Mouse (Mus musculus) spleen, postnatal 36 days (tissue): Measurements from ENCODE around the gene Arid1b.

ENCODE experiments used
- DNase-seq, 2 experiments: peaks; one replicate each; pipeline ENCODE4 v3.0.0; 2022; ENCODE audit warnings: low spot score in 2 of 2, mixed read lengths in 1 of 2

The Arid1b gene

GRCm38 (mm10) chr17:5189551-5190351 is 195.6 kb downstream of the Arid1b start:
- DNase-seq: peak; percentile 91

GRCm38 (mm10) chr17:5190367-5190766 is 196.2 kb downstream of the Arid1b start:
- DNase-seq: peak; percentile 45 to 58

DNA sequence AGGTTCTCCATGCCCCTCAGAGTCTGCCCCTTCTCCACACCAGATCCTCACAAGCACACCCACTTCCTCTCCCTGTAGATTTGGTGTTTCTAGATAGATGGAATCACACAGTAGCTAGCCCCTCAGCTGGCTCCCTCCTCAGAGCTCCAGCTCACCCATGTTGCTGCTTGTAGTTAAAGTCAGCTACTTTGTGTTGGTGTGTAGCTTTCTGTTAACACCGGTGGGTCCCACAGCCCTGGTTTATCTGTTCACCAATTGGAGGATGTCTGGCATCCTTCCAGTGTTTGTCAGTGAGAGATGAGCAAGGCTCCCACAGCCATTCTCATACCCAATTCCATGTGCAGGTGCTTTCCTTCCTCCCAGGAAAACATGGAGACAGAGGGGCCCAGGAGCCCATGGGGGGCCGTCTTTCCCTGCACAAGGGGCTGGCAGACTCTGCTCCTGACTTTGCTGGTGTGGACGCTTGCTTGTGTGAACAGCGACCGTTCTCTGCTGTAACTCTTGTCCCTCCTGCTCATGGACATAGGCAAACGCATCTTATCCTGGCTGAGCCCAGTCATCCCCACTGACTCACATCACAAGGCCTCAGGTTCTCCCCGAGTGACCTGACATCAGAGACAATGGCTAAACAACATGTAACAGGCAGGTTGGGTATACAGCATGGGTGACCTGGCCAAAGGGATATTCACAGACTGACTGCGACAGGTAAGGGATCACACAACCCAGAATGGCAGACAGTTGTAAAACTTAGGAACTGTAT is 200.2 kb downstream of the Arid1b start:
- DNase-seq: no peak

DNA sequence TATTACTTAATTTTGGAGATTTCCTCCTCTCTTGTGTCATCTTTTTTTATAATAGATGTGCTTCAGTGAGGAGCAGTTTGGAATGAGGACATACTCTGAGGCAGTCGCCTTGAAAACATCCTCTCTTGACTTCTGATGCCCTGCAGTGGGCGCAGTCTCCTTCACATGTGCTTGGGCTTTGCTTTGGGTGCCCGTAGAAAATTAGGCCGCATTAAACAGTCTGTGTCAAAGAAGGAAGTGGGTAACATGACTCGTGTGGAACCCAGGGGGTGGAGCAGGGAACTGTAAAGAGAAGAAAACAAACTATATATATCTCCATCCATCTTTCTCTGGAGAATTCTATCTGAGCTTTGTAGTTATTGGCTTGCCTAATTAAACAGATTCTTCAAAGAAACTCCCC is 201.3 kb downstream of the Arid1b start:
- peak; percentile 82 to 88 for DNase-seq

DNA sequence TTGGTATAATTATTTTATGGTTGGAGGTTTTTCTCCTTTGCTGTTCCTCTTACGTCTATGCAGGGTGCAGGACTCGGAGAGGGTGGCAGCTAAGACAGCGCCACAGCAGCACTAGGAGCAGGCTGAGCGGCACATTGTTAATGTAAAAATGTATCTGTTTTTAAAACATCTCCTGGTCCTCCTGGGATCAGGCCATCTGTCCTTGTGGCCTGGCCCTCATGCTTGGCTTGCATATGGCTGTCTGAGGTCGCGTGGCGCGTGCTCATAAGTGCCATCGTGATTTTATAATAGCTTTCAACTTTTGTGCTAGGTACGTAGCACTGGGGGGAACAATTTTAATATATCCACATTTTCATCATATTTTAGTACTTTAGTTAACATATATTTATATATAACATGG is 201.9 kb downstream of the Arid1b start:
- no peak for DNase-seq

GRCm38 (mm10) chr17:5196508-5196907 is 202.4 kb downstream of the Arid1b start:
- DNase-seq: no peak

- no peak for DNase-seq
Observed at GRCm38 (mm10) chr17:5197083-5197482, 203.0 kb downstream of the Arid1b start.

- DNase-seq: no peak
Observed at GRCm38 (mm10) chr17:5197765-5198164, 203.6 kb downstream of the Arid1b start.

DNA sequence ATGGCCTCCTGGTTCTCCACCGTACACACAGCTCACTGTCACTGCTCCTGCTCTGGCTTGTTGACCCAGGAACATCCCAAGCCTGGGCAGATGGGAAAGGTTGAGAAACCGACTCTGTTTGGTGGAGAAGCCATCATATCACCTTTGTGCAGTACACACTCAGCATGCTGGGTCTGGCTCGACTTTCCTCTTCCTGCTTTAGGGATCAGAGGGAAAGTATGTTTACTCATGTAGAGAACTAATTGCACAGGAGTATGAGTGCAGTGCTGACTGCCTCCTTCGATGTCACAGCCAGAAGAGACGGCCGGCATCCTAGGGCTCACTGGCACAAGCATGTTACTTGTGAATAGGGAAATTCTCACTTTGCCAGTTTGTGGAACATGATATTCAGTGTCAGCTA is 204.1 kb downstream of the Arid1b start:
- no peak for DNase-seq

GRCm38 (mm10) chr17:5198811-5199210 is 204.7 kb downstream of the Arid1b start:
- no peak for DNase-seq

- no peak for DNase-seq
Observed at GRCm38 (mm10) chr17:5200638-5201037, 206.5 kb downstream of the Arid1b start.

DNA sequence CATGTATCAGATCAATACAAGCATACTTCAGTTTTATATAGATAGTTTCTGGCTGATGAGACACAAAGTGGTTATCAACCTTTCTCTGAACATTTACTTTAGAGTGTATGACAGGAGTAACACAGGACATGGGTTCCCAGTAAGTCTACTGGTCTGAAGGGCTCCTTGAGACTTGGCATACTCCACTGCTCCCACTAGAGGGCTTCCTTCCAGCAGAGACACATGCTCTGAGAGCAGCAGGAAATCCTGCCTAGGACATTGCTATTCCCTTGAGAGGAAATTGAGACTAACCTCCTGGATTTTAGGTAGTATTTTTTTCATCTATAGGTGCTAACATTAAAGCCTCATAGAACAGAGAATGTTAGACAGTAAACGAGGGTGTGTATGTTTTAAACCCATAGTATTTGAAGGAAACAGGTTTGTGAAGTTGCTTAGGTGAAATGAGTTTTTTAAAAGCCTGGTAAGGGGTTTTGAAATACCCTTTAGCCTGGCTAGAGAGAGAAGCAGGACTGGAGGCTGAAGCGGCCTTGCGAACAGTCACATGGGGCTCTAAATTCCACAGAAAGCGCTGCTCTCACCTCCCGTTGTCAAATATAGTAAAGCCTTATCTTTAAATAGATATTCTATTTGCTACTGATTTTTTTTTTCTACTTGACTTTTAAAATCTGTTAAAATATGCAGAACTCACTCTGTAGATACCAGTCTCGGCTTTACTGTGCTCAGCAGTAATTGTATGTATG is 207.9 kb downstream of the Arid1b start:
- peak; percentile 47 to 54 for DNase-seq

DNA sequence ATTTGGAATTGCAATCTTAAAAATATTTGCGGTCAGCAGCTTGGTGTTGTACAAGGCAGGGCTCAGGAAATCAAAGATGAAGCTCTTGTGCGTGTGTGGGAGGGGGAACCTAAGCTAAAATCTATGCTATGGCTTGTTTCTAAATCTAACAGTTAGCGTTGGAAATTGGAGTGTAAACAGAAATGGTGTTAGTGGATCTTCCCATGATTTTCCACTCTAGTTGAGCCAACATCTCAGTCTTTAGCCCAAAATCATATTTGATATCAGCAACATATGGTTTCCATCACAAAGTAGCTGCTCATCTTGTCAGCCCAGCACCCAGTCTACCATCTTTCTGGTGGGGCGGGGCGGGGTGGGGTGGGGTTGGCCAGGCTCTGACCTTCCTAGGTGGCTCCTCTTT is 208.6 kb downstream of the Arid1b start:
- no peak for DNase-seq

- no peak for DNase-seq
Observed at GRCm38 (mm10) chr17:5203346-5204102, 209.4 kb downstream of the Arid1b start.

GRCm38 (mm10) chr17:5204103-5204665 is 210.1 kb downstream of the Arid1b start:
- no peak for DNase-seq

- DNase-seq: no peak
Observed at GRCm38 (mm10) chr17:5205163-5205581, 211.0 kb downstream of the Arid1b start.

- no peak for DNase-seq
Observed at GRCm38 (mm10) chr17:5206731-5207130, 212.6 kb downstream of the Arid1b start.

DNA sequence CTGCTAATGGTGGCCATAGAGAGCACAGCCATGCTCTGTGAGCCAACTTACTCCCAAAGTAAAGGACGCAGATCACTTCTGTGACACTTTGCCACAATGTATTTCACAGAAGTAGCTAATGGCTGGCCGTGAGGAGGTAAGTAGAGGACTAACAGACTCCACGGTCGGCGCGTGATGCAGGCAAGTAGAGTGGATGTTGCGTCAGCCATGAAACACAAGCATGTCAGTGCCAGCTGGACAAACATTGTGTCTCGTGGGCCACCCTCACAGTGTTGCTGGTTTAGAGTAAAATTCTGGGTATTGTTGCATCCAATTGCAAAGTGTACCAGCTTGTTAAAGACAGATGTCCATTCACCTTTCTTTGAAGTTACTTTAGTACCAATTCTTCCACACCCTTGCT is 213.7 kb downstream of the Arid1b start:
- no peak for DNase-seq

GRCm38 (mm10) chr17:5208362-5208761 is 214.2 kb downstream of the Arid1b start:
- DNase-seq: peak in 1 of 2 experiments; percentile 17

- no peak for DNase-seq
Observed at GRCm38 (mm10) chr17:5209076-5209475, 214.9 kb downstream of the Arid1b start.

DNA sequence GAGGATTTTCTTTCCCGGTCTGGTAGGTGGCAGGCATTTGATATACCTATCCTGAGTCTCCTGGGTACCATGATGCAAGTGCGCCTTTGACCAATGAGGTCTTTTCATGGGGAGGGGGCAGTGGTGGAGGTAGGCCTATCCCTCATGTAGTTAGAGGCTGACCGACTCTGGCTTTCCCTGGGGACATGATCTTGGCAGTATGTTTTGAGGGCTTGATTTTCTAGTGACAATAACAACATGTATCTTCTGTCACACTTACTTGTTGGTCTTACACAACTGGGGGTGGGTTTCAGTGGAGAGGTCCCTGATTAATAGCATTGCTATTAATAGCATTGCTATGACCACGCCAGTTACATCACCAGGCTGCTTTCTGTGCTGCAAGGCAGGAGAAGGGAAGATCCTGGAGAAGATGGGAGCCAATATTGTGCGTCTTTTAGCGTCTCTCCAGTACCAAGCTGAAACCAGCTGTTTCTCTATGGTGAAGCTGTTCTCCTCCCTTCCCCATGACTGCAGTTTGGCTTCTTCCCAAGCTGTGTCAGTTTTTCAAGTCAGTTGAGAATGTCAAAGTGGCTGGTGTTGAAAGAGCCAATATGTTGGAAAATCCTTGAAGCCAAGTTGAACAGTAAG is 216.1 kb downstream of the Arid1b start:
- no peak for DNase-seq
